Mouse (Mus musculus) central nervous system, embryonic 18 days (tissue): ENCODE results near the gene Tmem216. TPM values are rescaled to one million over a fixed set of nuclear protein-coding genes. Genes with fewer than 3 reads are reported as not detected.

Experiments
- polyA plus RNA-seq: library from polyadenylated mRNA; depleted of rRNA; stranded (reverse); fragments of >200 nt; gene quantifications from 2 replicates; pipeline ENCODE4 v1.2.3, GENCODE M21; 2012; rRNA removed

Gene Tmem216
- 49.2 and 51.5 TPM in 2 replicates for polyA plus RNA-seq

DNA sequence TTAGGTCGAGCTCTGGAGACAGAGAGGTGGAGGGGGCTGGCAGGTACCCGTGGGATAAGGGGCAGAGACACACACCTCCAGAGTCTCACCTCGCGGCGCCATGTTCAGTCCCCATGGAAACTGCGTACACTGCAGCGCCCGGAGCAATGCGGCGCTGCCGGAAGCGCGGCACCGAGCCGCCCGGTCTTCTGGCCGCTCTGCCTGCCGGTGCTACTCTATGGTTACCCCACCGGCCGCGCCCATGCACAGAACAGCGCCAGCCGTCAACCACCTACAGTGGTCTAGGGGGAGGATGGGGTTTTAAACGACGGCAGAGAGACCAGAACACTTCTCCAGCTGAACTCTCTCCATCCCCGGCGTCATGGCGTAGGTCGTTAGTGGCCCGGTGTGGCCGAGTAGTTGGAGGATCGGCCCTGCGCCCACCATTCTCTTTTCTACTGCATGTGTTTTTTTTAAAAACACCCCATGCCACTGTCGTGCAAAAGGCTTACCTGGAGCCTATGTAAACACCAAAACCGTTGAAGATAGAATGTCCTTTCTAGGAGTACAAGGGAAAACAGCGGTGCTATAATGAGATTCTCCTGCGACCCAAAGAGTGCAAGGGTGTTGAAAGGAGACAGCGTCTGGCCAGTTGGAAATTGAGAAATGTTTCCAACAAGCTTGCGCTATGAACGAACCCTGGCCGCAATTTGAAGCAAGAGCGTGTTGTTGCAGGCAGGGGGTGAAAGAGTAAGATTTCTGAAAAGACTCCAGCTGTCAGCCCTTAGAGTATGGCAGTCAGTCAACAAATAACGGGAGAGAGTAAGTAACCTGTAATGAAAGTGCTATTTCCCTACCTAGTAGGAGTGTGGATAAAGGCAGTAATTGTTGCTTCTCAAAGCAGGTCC lies at the start of gene Tmem216:
TSS of gene Tmem216 (minus strand) at position 615 of the 887 bp plus-strand sequence.

GRCm38 (mm10) chr19:10605293-10605900 lies 49.4 kb upstream of the Tmem216 start, which contains the start of the genes Ddb1 and Tkfc:
TSS of gene Ddb1 (plus strand) at chr19:10605327.
TSS of gene Tkfc (minus strand) at chr19:10605654.

GRCm38 (mm10) chr19:10576690-10577561 lies 20.9 kb upstream of the Tmem216 start, which contains the start of the genes Cyb561a3 and Tmem138:
TSS of gene Cyb561a3 (plus strand) at chr19:10577172.
TSS of gene Tmem138 (minus strand) at chr19:10577362.

GRCm38 (mm10) chr19:10525910-10526309 lies 30.1 kb downstream of the Tmem216 start, which contains the start of gene Sdhaf2:
TSS of gene Sdhaf2 (minus strand) at chr19:10526142.

GRCm38 (mm10) chr19:10525106-10525901 lies 30.7 kb downstream of the Tmem216 start, which contains the start of gene Cpsf7:
TSS of gene Cpsf7 (plus strand) at chr19:10525266.

Other genes starting within 250 kb of the Tmem216 start
- gene Syt7, start 167.1 kb downstream of the Tmem216 start, polyA plus RNA-seq, result 81.5 and 88.2 TPM in 2 replicates
- gene Lrrc10b, start 98.8 kb downstream of the Tmem216 start, polyA plus RNA-seq, result 2.8 and 2.9 TPM in 2 replicates
- 2.7 and 3.7 TPM in 2 replicates for gene Ppp1r32, start 73.3 kb downstream of the Tmem216 start, polyA plus RNA-seq
- gene Cpsf7, start 31.0 kb downstream of the Tmem216 start, polyA plus RNA-seq, result 103 and 104 TPM in 2 replicates
- gene Sdhaf2, start 30.1 kb downstream of the Tmem216 start, polyA plus RNA-seq, result 50.7 and 54.6 TPM in 2 replicates
- gene Cyb561a3, start 20.9 kb upstream of the Tmem216 start, polyA plus RNA-seq, result 27.3 and 27.8 TPM in 2 replicates
- gene Tmem138, start 21.1 kb upstream of the Tmem216 start, polyA plus RNA-seq, result 29.2 and 29.8 TPM in 2 replicates
- 180 TPM in 2 replicates for gene Ddb1, start 49.1 kb upstream of the Tmem216 start, polyA plus RNA-seq
- gene Tkfc, start 49.4 kb upstream of the Tmem216 start, polyA plus RNA-seq, result 30.3 and 31.9 TPM in 2 replicates
- 2.3 and 3.2 TPM in 2 replicates for gene Vwce, start 78.0 kb upstream of the Tmem216 start, polyA plus RNA-seq
- 0.05 TPM in 1 of 2 replicates, not detected in the other for gene Pga5, start 121.8 kb upstream of the Tmem216 start, polyA plus RNA-seq
- 19.8 and 21.0 TPM in 2 replicates for gene Vps37c, start 132.5 kb upstream of the Tmem216 start, polyA plus RNA-seq
- gene Cd5, start 182.8 kb upstream of the Tmem216 start, polyA plus RNA-seq, result 0.13 and 0.15 TPM in 2 replicates